Mouse (Mus musculus) liver, embryonic 15.5 days (tissue): ENCODE results near the gene Rhog. TPM values are rescaled to one million over a fixed set of nuclear protein-coding genes. Genes with fewer than 3 reads are reported as not detected.

Source experiments
- ATAC-seq: fragments of 200-750 bp; cut with Nextera tagmentation; 2 replicates; pipeline ENCODE4 v1.8.0; 2017; ENCODE audit warnings: moderate number of reproducible peaks, mild to moderate bottlenecking, moderate library complexity; ENCODE audit not compliant: insufficient read depth
- H3K27ac ChIP-seq: fragments of 300-500 bp; sonication (generic); replicated peaks from 2 replicates; pipeline ENCODE4 v1.5.1; 2015; ENCODE audit warnings: mild to moderate bottlenecking, inconsistent platforms
- H3K27me3 ChIP-seq: fragments of 300-500 bp; sonication (generic); 2 replicates; pipeline ENCODE4 v1.6.1; 2015; ENCODE audit warnings: mild to moderate bottlenecking, inconsistent platforms
- H3K36me3 ChIP-seq: fragments of 300-500 bp; sonication (generic); replicated peaks from 2 replicates; pipeline ENCODE4 v1.6.1; 2015; ENCODE audit warnings: moderate library complexity, mild to moderate bottlenecking, inconsistent platforms
- H3K4me1 ChIP-seq: fragments of 300-500 bp; sonication (generic); replicated peaks from 2 replicates; pipeline ENCODE4 v1.6.1; 2015; ENCODE audit warnings: inconsistent platforms
- H3K4me2 ChIP-seq: fragments of 300-500 bp; sonication (generic); 2 replicates; pipeline ENCODE4 v1.6.1; 2015; ENCODE audit warnings: moderate library complexity, mild to moderate bottlenecking, inconsistent platforms
- H3K4me3 ChIP-seq: fragments of 300-500 bp; sonication (generic); replicated peaks from 2 replicates; pipeline ENCODE4 v1.5.1; 2015; ENCODE audit warnings: mild to moderate bottlenecking, inconsistent platforms
- H3K9ac ChIP-seq: fragments of 300-500 bp; sonication (generic); 2 replicates; pipeline ENCODE4 v1.6.1; 2015; ENCODE audit warnings: moderate library complexity, mild to moderate bottlenecking, inconsistent platforms
- H3K9me3 ChIP-seq: fragments of 300-500 bp; sonication (generic); replicated peaks from 2 replicates; pipeline ENCODE4 v1.6.1; 2016; ENCODE audit warnings: inconsistent platforms
- WGBS: fragments of 180-500 bp; shearing (Covaris S2); methylation state at CpG from one replicate; pipeline ENCODE4 v1.1.7; 2015; ENCODE audit warnings: mixed read lengths; ENCODE audit not compliant: insufficient replicate concordance; 5-methylcytosine and 5-hydroxymethylcytosine counted together
- polyA plus RNA-seq: library from polyadenylated mRNA; unstranded; fragments of >200 nt; fragmentation: Nextera tagmentation; extraction: Ambion mirVana; gene quantifications from 2 replicates; pipeline ENCODE4 v1.2.1, GENCODE M21; 2015

Gene Rhog
- polyA plus RNA-seq, 1 experiment from 2014 or later: 57.4 TPM

DNA sequence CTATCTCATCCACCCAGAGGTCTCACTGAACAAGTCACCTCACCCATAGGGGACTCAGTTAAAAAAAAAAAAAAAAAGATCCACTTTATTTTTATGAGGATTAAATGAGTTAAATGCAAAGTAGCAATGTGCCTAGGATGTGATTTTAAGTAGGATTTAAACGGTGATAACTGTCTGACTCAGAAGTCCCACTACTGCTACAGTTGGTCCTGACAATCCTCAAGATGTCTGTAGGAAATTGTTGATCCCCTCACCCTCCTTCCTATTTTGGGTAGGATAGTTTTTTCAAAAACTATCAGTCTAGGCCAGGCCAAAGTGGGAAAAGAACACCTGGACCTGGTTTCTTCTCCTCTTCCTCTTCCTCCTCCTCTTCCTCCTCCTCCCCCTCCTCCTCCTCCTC, 34.0 kb downstream of the Rhog start:
- 33% methylated on average over 1 of the region's 1 CpGs for WGBS
- Histone ChIP-seq H3K27me3 (no peaks in the 10 kb centered on the region), H3K27ac (no peak overlapping the region), H3K4me2 (peak overlapping the region; percentile 84), H3K4me3 (peak overlapping the region; percentile 64; the same call in 1 of the 2 replicates), H3K9me3 (no peaks in the 10 kb centered on the region), H3K9ac (no peak overlapping the region), H3K4me1 (peaks cover 24% of the 10 kb centered on the region), H3K36me3 (no peaks in the 10 kb centered on the region)
- no peak for ATAC-seq

DNA sequence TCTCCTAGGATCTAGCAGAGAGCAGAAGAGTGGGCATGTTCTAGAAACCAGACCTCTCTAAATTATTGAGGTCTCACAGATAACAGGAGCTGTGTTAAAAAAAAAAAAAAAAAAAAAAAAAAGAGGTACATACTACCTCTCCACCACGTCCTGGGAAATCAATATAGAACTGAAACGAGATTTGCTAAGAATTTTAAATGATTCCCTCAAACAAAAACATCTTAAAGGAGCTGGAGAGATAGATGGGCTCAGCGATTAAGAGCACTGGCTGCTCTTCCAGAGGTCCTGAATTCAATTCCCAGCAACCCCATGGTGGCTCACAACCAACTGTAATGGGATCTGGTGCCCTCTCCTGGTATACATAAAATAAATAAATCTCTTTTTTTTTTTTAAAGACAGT, 44.8 kb downstream of the Rhog start:
- Histone ChIP-seq H3K27me3 (no peaks in the 10 kb centered on the region), H3K9ac (peak overlapping the region; percentile 72), H3K36me3 (no peaks in the 10 kb centered on the region), H3K4me1 (peaks cover 29% of the 10 kb centered on the region), H3K9me3 (no peaks in the 10 kb centered on the region), H3K4me3 (peak overlapping the region; percentile 91), H3K27ac (peak overlapping the region; percentile 90), H3K4me2 (peak overlapping the region; percentile 85)
- 53% methylated on average over 3 of the region's 3 CpGs for WGBS
- no peak for ATAC-seq

DNA sequence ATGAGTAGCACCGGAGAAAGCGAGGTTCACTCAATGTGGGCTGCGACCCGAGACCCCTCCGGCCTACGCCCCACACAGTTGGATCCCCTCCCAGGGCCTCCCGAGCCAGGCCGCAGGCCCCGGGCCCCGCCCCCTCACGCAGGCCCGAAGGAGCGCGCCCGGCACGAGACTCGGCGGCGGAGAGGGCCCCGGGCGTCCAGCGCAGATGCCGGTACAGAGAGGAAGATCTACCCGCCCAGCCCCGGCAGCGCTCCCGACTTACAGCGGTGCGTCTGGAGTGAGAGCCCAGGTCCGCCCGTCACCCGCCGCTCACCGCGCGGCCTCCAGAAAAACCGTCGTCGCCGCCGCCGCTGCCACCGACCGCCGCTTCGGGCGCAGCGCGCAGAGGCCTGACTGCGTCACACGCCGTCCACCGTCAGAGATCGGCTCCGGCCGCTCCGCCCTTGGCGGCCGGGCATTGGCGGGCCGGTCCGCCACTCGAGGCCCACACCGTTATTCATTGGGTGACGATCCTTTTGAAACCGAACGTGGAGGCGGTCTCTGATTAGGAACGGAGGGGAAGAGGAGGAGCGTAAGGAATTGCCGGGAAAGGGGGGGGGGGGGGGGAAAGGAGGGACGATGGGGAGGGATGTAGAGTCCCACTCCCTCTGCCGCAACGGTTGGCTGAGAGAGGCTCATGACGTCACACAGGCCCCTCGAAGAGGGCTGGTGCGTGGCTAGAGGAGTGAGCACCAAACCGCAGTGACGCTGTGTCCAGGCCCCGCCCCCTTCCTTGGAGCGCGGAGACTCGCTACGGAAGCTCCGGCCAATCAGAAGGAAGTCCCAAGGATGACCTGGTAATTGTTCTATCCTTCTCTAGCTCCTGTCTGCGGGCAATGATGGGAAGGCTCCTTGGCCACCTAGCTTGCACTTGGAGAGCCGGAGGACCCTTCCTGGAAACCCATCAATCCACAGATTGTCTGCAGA, 45.8 kb downstream of the Rhog start, which contains the start of the genes Nup98 and Pgap2:
Gene Nup98, minus strand, starts transcription at position 421 of the 966 bp plus-strand sequence.
Gene Pgap2, plus strand, starts transcription at position 453 of the 966 bp plus-strand sequence.
- Histone ChIP-seq H3K4me1 (peaks cover 36% of the 10 kb centered on the region), H3K4me3 (peak within 1 kb of the TSS; percentile 91), H3K4me2 (peak within 1 kb of the TSS; percentile 85), H3K36me3 (no peaks in the 10 kb centered on the region), H3K27me3 (no peaks in the 10 kb centered on the region), H3K27ac (peak within 1 kb of the TSS; percentile 90), H3K9ac (peak within 1 kb of the TSS; percentile 81), H3K9me3 (no peaks in the 10 kb centered on the region)
- WGBS: under 1% methylated on average over 78 of the region's 87 CpGs
- peak; percentile 96 for ATAC-seq

DNA sequence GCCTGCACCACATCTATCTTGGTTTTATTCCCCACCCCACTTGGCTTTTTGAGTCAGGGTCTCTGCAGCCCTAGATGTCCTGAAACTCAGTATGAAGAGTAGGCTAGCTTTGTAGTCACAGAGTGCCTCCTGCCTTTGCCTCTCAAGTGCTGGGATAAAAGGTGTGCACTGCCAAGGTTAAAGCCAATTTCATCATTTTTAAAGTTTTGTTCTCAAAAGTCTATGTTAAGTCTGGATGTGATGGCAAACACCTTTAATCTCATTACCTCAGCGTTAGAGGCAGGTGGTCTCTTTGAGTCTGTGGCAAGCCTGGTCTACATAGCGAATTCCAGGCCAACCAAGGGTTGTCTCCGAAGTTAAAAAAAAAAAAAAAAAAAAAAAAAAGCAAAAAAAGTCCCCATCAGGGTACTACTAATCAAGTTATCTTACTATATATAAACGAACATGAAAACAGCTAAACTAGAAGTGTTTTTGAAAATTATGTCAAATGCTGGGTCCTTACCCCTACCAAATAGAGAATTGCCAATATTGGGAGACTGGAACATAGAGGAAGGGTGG, 47.0 kb downstream of the Rhog start:
- H3K4me2 ChIP-seq: peak overlapping the region; percentile 78
- no peaks in the 10 kb centered on the region for H3K9me3 ChIP-seq
- H3K4me1 ChIP-seq: peaks cover 47% of the 10 kb centered on the region
- H3K27me3 ChIP-seq: no peaks in the 10 kb centered on the region
- ATAC-seq: no peak
- H3K9ac ChIP-seq: peak overlapping the region; percentile 81
- 35% methylated on average over 4 of the region's 4 CpGs for WGBS
- 0 out of 2 replicates have a peak, but pooled peaks cover 6% of the 10 kb centered on the region for H3K36me3 ChIP-seq
- H3K27ac ChIP-seq: peak overlapping the region; percentile 90; the same call in 1 of the 2 replicates
- peak overlapping the region; percentile 91 for H3K4me3 ChIP-seq

DNA sequence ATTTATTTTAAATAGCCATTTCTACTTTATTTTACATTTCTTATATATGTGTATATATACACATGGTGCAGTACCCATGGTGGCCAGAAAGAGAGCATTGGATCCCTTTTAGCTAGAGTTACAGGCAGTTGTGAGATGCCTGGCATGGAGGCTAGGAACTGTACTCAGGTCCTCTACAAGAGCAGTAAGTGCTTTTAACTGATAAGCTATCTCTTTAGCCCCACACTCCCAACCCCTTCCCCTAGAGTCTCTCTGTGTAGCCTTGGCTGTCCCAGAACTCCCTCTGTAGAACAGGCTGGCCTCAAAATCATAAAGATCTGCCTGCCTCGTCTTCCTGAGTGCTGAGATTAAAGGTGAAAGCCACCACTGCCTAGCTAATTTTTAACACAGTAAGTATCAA, 50.2 kb downstream of the Rhog start:
- Histone ChIP-seq H3K27me3 (no peaks in the 10 kb centered on the region), H3K9ac (no peak overlapping the region), H3K36me3 (0 out of 2 replicates have a peak, but pooled peaks cover 7% of the 10 kb centered on the region), H3K4me2 (peak overlapping the region; percentile 38), H3K9me3 (no peaks in the 10 kb centered on the region), H3K4me1 (peaks cover 50% of the 10 kb centered on the region), H3K4me3 (0 out of 2 replicates have a peak overlapping the region, but pooled peaks have one; percentile 2), H3K27ac (peak overlapping the region; percentile 51; the same call in 1 of the 2 replicates)
- no peak for ATAC-seq
- 19% methylated on average over 1 of the region's 1 CpGs for WGBS

DNA sequence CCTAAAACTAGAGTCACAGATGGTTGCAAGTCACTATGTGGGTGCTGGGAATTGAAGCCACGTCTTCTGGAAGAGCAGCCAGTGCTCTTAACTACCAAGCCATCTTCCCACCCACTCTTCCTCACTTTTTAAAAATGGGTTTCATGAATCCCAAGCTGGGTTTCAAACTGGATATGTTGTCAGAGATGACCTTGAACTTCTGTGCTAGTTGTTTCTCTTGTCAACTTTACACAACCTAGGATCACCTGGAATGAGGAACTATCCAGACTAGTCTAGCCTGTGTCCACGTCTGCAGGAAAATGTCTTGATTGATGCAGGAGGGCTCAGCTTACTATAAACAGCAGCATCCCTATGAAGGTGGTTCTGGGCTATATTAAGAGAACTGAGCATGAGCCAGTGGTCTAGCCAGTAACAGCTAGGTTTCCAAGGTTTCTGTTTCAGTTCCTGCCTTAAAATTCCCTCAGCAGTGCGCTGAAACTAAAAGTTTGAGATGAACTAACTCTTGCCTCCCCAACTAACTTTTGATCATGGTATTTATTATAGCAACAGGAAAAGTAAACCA, 51.5 kb downstream of the Rhog start:
- no peak overlapping the region for H3K4me2 ChIP-seq
- no peaks in the 10 kb centered on the region for H3K27me3 ChIP-seq
- H3K9me3 ChIP-seq: no peaks in the 10 kb centered on the region
- 0 out of 2 replicates have a peak, but pooled peaks cover 7% of the 10 kb centered on the region for H3K36me3 ChIP-seq
- no peak for ATAC-seq
- no peak overlapping the region for H3K4me3 ChIP-seq
- WGBS: 74% methylated on average over 3 of the region's 3 CpGs
- peaks cover 54% of the 10 kb centered on the region for H3K4me1 ChIP-seq
- H3K9ac ChIP-seq: no peak overlapping the region
- H3K27ac ChIP-seq: 0 out of 2 replicates have a peak overlapping the region, but pooled peaks have one; percentile 7

DNA sequence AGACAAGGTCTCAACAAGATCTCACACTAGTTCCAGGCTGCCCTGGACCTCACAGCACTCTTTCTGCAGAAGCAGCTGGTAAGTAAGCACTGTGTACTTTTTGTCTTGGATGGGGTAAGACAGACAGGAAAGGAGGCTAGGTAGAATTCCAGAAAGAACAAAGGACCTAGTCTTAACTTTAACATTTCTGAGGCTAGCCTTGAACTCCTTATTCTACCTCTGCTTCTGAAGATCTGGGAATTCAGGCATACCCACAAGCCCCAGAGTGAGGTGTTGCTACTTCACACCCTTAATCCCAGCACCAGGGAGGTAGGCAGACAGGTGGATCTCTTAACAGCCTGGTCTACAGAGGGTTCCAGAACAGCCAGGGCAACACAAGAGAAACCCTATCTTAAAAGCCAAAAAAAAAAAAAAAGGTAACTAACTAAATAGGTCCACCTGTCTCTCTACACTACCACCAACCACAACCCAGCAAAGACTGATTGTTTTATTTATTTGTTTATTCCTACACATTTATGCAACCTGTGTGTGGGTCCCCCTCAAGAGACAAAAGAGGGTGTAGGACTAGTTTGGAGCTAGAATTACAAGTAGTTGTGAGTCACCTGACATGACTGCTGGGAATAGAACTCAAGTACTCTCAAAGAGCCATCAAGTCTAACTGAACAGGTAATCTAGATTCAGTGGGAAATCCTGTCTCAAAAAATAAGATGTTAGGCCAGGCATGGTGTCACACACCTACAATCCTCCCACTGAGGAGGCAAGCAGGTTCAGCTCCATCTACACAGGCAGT, 54.7 kb downstream of the Rhog start:
- no peak overlapping the region for H3K4me3 ChIP-seq
- no peak for ATAC-seq
- no peak overlapping the region for H3K27ac ChIP-seq

DNA sequence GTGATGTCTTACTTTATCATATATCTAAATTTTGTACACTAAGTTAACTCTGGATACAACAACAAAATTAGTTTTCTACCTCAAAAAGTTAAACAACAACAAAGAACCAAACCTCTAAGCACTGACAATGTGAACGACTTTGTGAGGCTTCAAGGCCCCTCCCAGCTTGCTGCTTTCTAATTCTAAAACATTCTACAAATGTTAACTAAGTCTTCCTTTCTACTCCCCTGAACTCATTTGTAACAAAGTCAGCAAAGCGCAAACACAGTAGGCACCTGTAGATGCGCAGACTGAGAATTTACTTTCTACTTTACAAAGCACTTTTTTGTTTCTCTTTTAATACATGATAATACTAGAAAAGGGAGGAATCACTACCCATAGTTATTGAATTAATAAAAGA, 55.3 kb downstream of the Rhog start:
- Histone ChIP-seq H3K4me2 (no peak overlapping the region), H3K9me3 (no peaks in the 10 kb centered on the region)
- WGBS: 77% methylated on average over 3 of the region's 3 CpGs

More for the DNA sequence above, 54.7 kb downstream of the Rhog start:
- Histone ChIP-seq H3K9ac (no peak overlapping the region), H3K27me3 (no peaks in the 10 kb centered on the region), H3K9me3 (no peaks in the 10 kb centered on the region), H3K4me1 (peaks cover 39% of the 10 kb centered on the region), H3K4me2 (no peak overlapping the region), H3K36me3 (0 out of 2 replicates have a peak, but pooled peaks cover 7% of the 10 kb centered on the region)

DNA sequence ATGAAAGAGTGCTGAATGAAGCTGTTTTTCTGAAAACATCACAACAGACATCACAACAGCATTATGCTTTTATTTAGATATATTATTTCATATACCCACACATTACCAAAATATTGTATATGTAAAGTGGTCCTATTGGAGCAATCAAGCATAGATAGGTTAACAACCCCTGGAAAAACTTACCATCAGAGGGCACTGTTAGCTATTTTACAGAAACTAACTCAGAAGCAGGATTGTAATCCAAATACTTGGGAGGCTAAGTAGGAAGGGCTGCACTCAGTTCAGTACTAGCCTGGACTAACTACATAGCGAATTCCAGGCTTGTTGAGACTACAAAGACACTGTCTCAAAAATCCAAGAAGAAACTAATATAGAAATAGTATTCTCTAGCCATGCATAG, 63.5 kb downstream of the Rhog start:
- ATAC-seq: no peak
- Histone ChIP-seq H3K36me3 (peaks cover 75% of the 10 kb centered on the region), H3K27me3 (no peaks in the 10 kb centered on the region), H3K4me2 (no peak overlapping the region), H3K9ac (no peak overlapping the region), H3K9me3 (no peaks in the 10 kb centered on the region), H3K4me3 (no peak overlapping the region), H3K27ac (no peak overlapping the region), H3K4me1 (no peaks in the 10 kb centered on the region)
- 78% methylated on average over 1 of the region's 1 CpGs for WGBS

More for the DNA sequence above, 55.3 kb downstream of the Rhog start:
- 0 out of 2 replicates have a peak, but pooled peaks cover 7% of the 10 kb centered on the region for H3K36me3 ChIP-seq
- no peak for ATAC-seq
- H3K9ac ChIP-seq: no peak overlapping the region
- H3K27me3 ChIP-seq: no peaks in the 10 kb centered on the region
- no peak overlapping the region for H3K27ac ChIP-seq
- H3K4me3 ChIP-seq: no peak overlapping the region
- peaks cover 32% of the 10 kb centered on the region for H3K4me1 ChIP-seq
